Mouse (Mus musculus) MEL (cell line): ENCODE results near the gene Boc. TPM values are rescaled to one million over a fixed set of nuclear protein-coding genes. Genes with fewer than 3 reads are reported as not detected.

Source experiments
- DNase-seq: peaks from one replicate; pipeline ENCODE4 v3.0.0; 2011; ENCODE audit warnings: low read depth, low spot score
- H3K27ac ChIP-seq: 2 replicates; pipeline ENCODE4 v1.5.1; 2012; ENCODE audit warnings: low read depth, mild to moderate bottlenecking, control low read depth, low read length, moderate library complexity; ENCODE audit not compliant: control insufficient read depth
- H3K27me3 ChIP-seq, 2 experiments: fragments of 150-350 bp in 1 of 2; sonication (generic) in 1 of 2; 2 replicates each; pipeline ENCODE4 v1.6.1; 2012; ENCODE audit warnings: low read length in 2 of 2, mild to moderate bottlenecking in 2 of 2, improper control_type of control experiment in 1 of 2, moderate library complexity in 1 of 2; ENCODE audit not compliant: insufficient read depth in 2 of 2, control insufficient read depth in 1 of 2
- H3K36me3 ChIP-seq, 2 experiments: 2 replicates each; pipeline ENCODE4 v1.6.1; 2012 to 2014; ENCODE audit warnings: low read length in 2 of 2, improper control_type of control experiment in 1 of 2, inconsistent platforms in 1 of 2, mild to moderate bottlenecking in 1 of 2; ENCODE audit not compliant: insufficient read depth in 2 of 2, control insufficient read depth in 1 of 2
- H3K4me1 ChIP-seq, 2 experiments: fragments of 150-350 bp in 1 of 2; sonication (generic) in 1 of 2; 2 replicates each; pipeline ENCODE4 v1.6.1; 2012; ENCODE audit warnings: low read length in 2 of 2, improper control_type of control experiment in 1 of 2, mild to moderate bottlenecking in 1 of 2; ENCODE audit not compliant: insufficient read depth in 2 of 2, control insufficient read depth in 1 of 2
- H3K4me3 ChIP-seq, 2 experiments: fragments of 150-350 bp in 1 of 2; sonication (generic) in 1 of 2; 2 replicates each; pipeline ENCODE4 v1.5.1; 2012; ENCODE audit warnings: low read depth in 2 of 2, low read length in 2 of 2, mild to moderate bottlenecking in 2 of 2, moderate library complexity in 2 of 2, control low read depth in 1 of 2, improper control_type of control experiment in 1 of 2; ENCODE audit not compliant: control insufficient read depth in 1 of 2, insufficient read depth in 1 of 2
- H3K79me2 ChIP-seq: 2 replicates; pipeline ENCODE4 v1.6.1; 2012; ENCODE audit warnings: mild to moderate bottlenecking, low read length, moderate library complexity; ENCODE audit not compliant: control insufficient read depth, poor library complexity, insufficient read depth
- H3K9ac ChIP-seq: 2 replicates; pipeline ENCODE4 v1.6.1; 2012; ENCODE audit warnings: low read depth, mild to moderate bottlenecking, control low read depth, low read length, moderate library complexity; ENCODE audit not compliant: control insufficient read depth, poor library complexity, severe bottlenecking
- H3K9me3 ChIP-seq: fragments of 150-350 bp; sonication (generic); replicated peaks from 2 replicates; pipeline ENCODE4 v1.6.1; 2012; ENCODE audit warnings: mild to moderate bottlenecking, low read length, improper control_type of control experiment, moderate library complexity; ENCODE audit not compliant: insufficient read depth
- BHLHE40 ChIP-seq: IDR thresholded peaks from 2 replicates; pipeline ENCODE4 v1.6.1; 2012; ENCODE audit warnings: low read depth, mild to moderate bottlenecking, inconsistent platforms, low read length, improper control_type of control experiment, borderline replicate concordance
- CTCF ChIP-seq, 3 experiments: IDR thresholded peaks in 2 of 3; conservative IDR thresholded peaks in 1 of 3; 2 replicates each; pipeline ENCODE4 v1.5.1; 2011 to 2012; ENCODE audit warnings: low read length in 3 of 3, low read depth in 2 of 3, mild to moderate bottlenecking in 2 of 3, improper control_type of control experiment in 1 of 3, inconsistent platforms in 1 of 3, mixed read lengths in 1 of 3, moderate library complexity in 1 of 3; ENCODE audit not compliant: control insufficient read depth in 1 of 3, insufficient read depth in 1 of 3, poor library complexity in 1 of 3, severe bottlenecking in 1 of 3
- EP300 ChIP-seq, 2 experiments: IDR thresholded peaks; 2 replicates each; pipeline ENCODE4 v1.6.1; 2011; ENCODE audit warnings: improper control_type of control experiment in 2 of 2, low read length in 2 of 2, low read depth in 1 of 2, mild to moderate bottlenecking in 1 of 2
- ETS1 ChIP-seq: IDR thresholded peaks from 2 replicates; pipeline ENCODE4 v1.6.1; 2012; ENCODE audit warnings: low read depth, mild to moderate bottlenecking, inconsistent platforms, low read length, improper control_type of control experiment, moderate library complexity
- GABPA ChIP-seq: IDR thresholded peaks from 2 replicates; pipeline ENCODE4 v1.6.1; 2012; ENCODE audit warnings: low read depth, mild to moderate bottlenecking, inconsistent platforms, low read length, improper control_type of control experiment, moderate library complexity
- GATA1 ChIP-seq: IDR thresholded peaks from 2 replicates; pipeline ENCODE4 v1.6.1; 2011; ENCODE audit warnings: low read depth, low read length, improper control_type of control experiment
- HCFC1 ChIP-seq: IDR thresholded peaks from 2 replicates; pipeline ENCODE4 v1.6.1; 2012; ENCODE audit warnings: low read depth, mild to moderate bottlenecking, inconsistent platforms, low read length, improper control_type of control experiment, moderate library complexity
- JUND ChIP-seq: IDR thresholded peaks from 2 replicates; pipeline ENCODE4 v1.6.1; 2011; ENCODE audit warnings: low read depth, mild to moderate bottlenecking, improper control_type of control experiment, low read length
- KAT2A ChIP-seq: conservative IDR thresholded peaks from 2 replicates; pipeline ENCODE4 v1.6.1; 2012; ENCODE audit warnings: low read depth, low read length, improper control_type of control experiment, inconsistent platforms
- MAFK ChIP-seq: IDR thresholded peaks from 2 replicates; pipeline ENCODE4 v1.6.1; 2011; ENCODE audit warnings: low read depth, mild to moderate bottlenecking, low read length, improper control_type of control experiment, borderline replicate concordance
- MAX ChIP-seq: IDR thresholded peaks from 2 replicates; pipeline ENCODE4 v1.6.1; 2011; ENCODE audit warnings: low read length, improper control_type of control experiment
- MAZ ChIP-seq: IDR thresholded peaks from 2 replicates; pipeline ENCODE4 v1.6.1; 2012; ENCODE audit warnings: low read depth, mild to moderate bottlenecking, inconsistent platforms, low read length, improper control_type of control experiment
- MXI1 ChIP-seq: IDR thresholded peaks from 2 replicates; pipeline ENCODE4 v1.6.1; 2011; ENCODE audit warnings: mild to moderate bottlenecking, low read depth, low read length, improper control_type of control experiment
- NELFE ChIP-seq: IDR thresholded peaks from 2 replicates; pipeline ENCODE4 v1.6.1; 2011; ENCODE audit warnings: low read depth, low read length, improper control_type of control experiment
- NRF1 ChIP-seq: IDR thresholded peaks from 2 replicates; pipeline ENCODE4 v1.6.1; 2014; ENCODE audit warnings: low read depth, mild to moderate bottlenecking, inconsistent platforms, low read length, improper control_type of control experiment, moderate library complexity; ENCODE audit not compliant: poor library complexity, insufficient read depth, severe bottlenecking
- POLR2A ChIP-seq, 2 experiments: IDR thresholded peaks; 2 replicates each; pipeline ENCODE4 v1.6.1; 2011 to 2012; ENCODE audit warnings: low read length in 2 of 2, mild to moderate bottlenecking in 2 of 2, control low read depth in 1 of 2, improper control_type of control experiment in 1 of 2, low read depth in 1 of 2, moderate library complexity in 1 of 2; ENCODE audit not compliant: control insufficient read depth in 1 of 2, insufficient read depth in 1 of 2, poor library complexity in 1 of 2
- POLR2AphosphoS2 ChIP-seq: IDR thresholded peaks from 2 replicates; pipeline ENCODE4 v1.6.1; 2011; ENCODE audit warnings: low read length, improper control_type of control experiment
- RCOR1 ChIP-seq: IDR thresholded peaks from 2 replicates; pipeline ENCODE4 v1.6.1; 2012; ENCODE audit warnings: low read depth, mild to moderate bottlenecking, inconsistent platforms, low read length, improper control_type of control experiment
- SIN3A ChIP-seq: IDR thresholded peaks from 2 replicates; pipeline ENCODE4 v1.6.1; 2012; ENCODE audit warnings: low read length, improper control_type of control experiment, inconsistent platforms
- SMC3 ChIP-seq: IDR thresholded peaks from 2 replicates; pipeline ENCODE4 v1.6.1; 2011; ENCODE audit warnings: low read depth, low read length, improper control_type of control experiment
- TCF12 ChIP-seq: IDR thresholded peaks from 2 replicates; pipeline ENCODE4 v1.6.1; 2014; ENCODE audit warnings: low read depth, mild to moderate bottlenecking, inconsistent platforms, low read length, improper control_type of control experiment, moderate library complexity
- UBTF ChIP-seq: IDR thresholded peaks from 2 replicates; pipeline ENCODE4 v1.6.1; 2012; ENCODE audit warnings: low read depth, mild to moderate bottlenecking, inconsistent platforms, low read length, improper control_type of control experiment, moderate library complexity, borderline replicate concordance; ENCODE audit not compliant: insufficient read depth
- polyA plus RNA-seq, 2 experiments: library from polyadenylated mRNA; stranded (reverse) in 1 of 2; unstranded in 1 of 2; fragments of >175 nt in 1 of 2; fragments of >200 nt in 1 of 2; gene quantifications; 2 replicates each; pipeline versions ENCODE4 v1.2.1 to v1.2.4; 2012; ENCODE audit warnings: low replicate concordance in 2 of 2, low read depth in 1 of 2; ENCODE audit not compliant: insufficient read length in 2 of 2, insufficient read depth in 1 of 2, missing spikeins in 1 of 2
- total RNA-seq: library from RNA; depleted of rRNA; stranded (reverse); fragments of 300-350 nt; gene quantifications from 2 replicates; pipeline ENCODE4 v1.2.3, GENCODE M21; 2012

The Boc gene
- total and polyA plus RNA-seq, 3 experiments: not detected

DNA sequence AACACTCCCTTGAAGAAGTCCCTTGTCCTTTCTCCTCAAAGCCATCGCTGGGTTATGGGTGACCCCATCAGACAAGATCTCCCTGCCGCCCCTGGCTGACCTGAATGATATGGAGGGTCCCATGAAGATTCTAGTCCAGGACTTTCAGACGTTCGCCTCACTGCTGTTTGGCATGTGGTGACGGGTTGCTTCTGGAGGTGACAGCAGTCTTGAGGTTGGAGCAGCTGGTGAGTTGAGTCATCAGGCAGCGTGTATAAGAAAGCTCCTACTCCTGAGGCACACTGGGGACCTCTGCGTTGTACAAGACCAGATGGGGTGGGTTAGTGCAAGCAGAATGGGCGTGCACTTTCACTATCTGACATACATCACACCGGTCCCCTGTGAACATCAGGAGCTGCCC lies 72.1 kb downstream of the Boc start:
- Histone ChIP-seq H3K4me1 (no peaks in the 10 kb centered on the region), H3K27ac (no peak overlapping the region), H3K9ac (no peak overlapping the region), H3K27me3 (no peaks in the 10 kb centered on the region), H3K36me3 (no peaks in the 10 kb centered on the region), H3K79me2 (no peaks in the 10 kb centered on the region), H3K9me3 (no peaks in the 10 kb centered on the region), H3K4me3 (no peak overlapping the region)
- no peak for DNase-seq
- TF ChIP-seq SIN3A (no peak), CTCF (IDR thresholded peaks at IDR 0.05 in 2 of 3, conservative IDR thresholded peaks at IDR 0.05 in 1 of 3; ENCODE audit: control insufficient read depth in 1 of 3, insufficient read depth in 1 of 3, low read depth in 2 of 3, low read length in 3 of 3, poor library complexity in 1 of 3, severe bottlenecking in 1 of 3) (no peak), GATA1 (no peak), TCF12 (no peak), MAFK (no peak), SMC3 (no peak), NRF1 (no peak), POLR2A (IDR thresholded peaks at IDR 0.05; ENCODE audit: control insufficient read depth in 1 of 2, insufficient read depth in 1 of 2, low read depth in 1 of 2, low read length in 2 of 2, poor library complexity in 1 of 2) (no peak)

GRCm38 (mm10) chr16:44485691-44486090 lies 73.0 kb downstream of the Boc start:
- H3K27me3 ChIP-seq: no peaks in the 10 kb centered on the region
- no peaks in the 10 kb centered on the region for H3K79me2 ChIP-seq
- no peaks in the 10 kb centered on the region for H3K9me3 ChIP-seq
- TF ChIP-seq ETS1 (no peak), HCFC1 (no peak), RCOR1 (no peak), EP300 (IDR thresholded peaks at IDR 0.05; ENCODE audit: low read depth in 1 of 2, low read length in 2 of 2) (no peak), GABPA (no peak), MAZ (no peak), KAT2A (no peak), MAX (no peak), POLR2A (IDR thresholded peaks at IDR 0.05; ENCODE audit: control insufficient read depth in 1 of 2, insufficient read depth in 1 of 2, low read depth in 1 of 2, low read length in 2 of 2, poor library complexity in 1 of 2) (no peak)
- no peak overlapping the region for H3K4me3 ChIP-seq
- no peak for DNase-seq
- H3K36me3 ChIP-seq: no peaks in the 10 kb centered on the region
- H3K27ac ChIP-seq: no peak overlapping the region
- no peak overlapping the region for H3K9ac ChIP-seq
- no peaks in the 10 kb centered on the region for H3K4me1 ChIP-seq

- no peak for TF ChIP-seq SMC3
- TF ChIP-seq GABPA: no peak
- TF ChIP-seq JUND: no peak
- TF ChIP-seq UBTF: no peak
- TF ChIP-seq GATA1: no peak
- no peak for TF ChIP-seq POLR2AphosphoS2
- no peak for TF ChIP-seq KAT2A
- no peak for TF ChIP-seq NELFE
- no peak for TF ChIP-seq ETS1
- TF ChIP-seq BHLHE40: no peak
- no peak for TF ChIP-seq MXI1
- Histone ChIP-seq H3K9ac (no peak overlapping the region), H3K4me1 (no peaks in the 10 kb centered on the region), H3K9me3 (no peaks in the 10 kb centered on the region), H3K36me3 (no peaks in the 10 kb centered on the region), H3K27me3 (0 out of 4 replicates have a peak, but pooled peaks cover 0 to under 1% of the 10 kb centered on the region in 2 experiments), H3K4me3 (no peak overlapping the region), H3K27ac (no peak overlapping the region), H3K79me2 (no peaks in the 10 kb centered on the region)
- DNase-seq: no peak
These were observed 73.9 kb downstream of the Boc start for GRCm38 (mm10) chr16:44484831-44485230.
